Mouse (Mus musculus) erythroblast, embryonic 14.5 days (primary cell): ENCODE data around the gene Ptov1.

Experiments used
- GATA1 ChIP-seq: IDR thresholded peaks from 2 replicates; pipeline ENCODE4 v1.6.1; 2012; ENCODE audit warnings: low read length, inconsistent platforms, mixed read lengths
- TAL1 ChIP-seq: IDR thresholded peaks from 3 replicates; pipeline ENCODE4 v1.6.1; 2012; ENCODE audit warnings: low read length, inconsistent platforms, mixed read lengths

DNA sequence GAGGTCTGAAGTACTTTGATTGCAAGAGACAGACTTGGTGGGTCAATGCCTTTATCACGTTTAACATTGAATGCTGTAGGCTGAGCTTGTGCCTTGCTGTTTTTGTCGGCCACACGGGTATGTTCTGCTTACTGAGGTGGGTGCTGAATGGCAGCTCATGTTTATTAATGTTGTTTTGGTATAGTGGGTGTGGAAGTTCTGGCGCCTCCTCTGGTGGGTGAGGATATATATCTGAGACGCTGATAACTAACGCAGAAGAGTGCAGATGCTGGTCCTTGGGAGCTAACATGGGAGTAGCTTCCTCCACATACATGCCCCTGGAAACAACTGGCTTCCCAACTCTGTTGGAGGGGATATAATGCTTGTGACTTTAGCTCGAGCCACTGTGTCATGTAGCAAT lies 46.2 kb downstream of the Ptov1 start:
- TF ChIP-seq TAL1 (no peak), GATA1 (no peak)
